Mouse (Mus musculus) stomach, postnatal 0 days (tissue): ENCODE results near the gene Stoml1.

Experiments
- CTCF ChIP-seq: IDR thresholded peaks from 2 replicates; pipeline ENCODE4 v1.5.1; 2016; ENCODE audit warnings: antibody characterized with exemption, low read depth, mild to moderate bottlenecking, moderate library complexity
- EP300 ChIP-seq: optimal IDR thresholded peaks from 2 replicates; pipeline ENCODE3; 2016; ENCODE audit warnings: antibody characterized with exemption

DNA sequence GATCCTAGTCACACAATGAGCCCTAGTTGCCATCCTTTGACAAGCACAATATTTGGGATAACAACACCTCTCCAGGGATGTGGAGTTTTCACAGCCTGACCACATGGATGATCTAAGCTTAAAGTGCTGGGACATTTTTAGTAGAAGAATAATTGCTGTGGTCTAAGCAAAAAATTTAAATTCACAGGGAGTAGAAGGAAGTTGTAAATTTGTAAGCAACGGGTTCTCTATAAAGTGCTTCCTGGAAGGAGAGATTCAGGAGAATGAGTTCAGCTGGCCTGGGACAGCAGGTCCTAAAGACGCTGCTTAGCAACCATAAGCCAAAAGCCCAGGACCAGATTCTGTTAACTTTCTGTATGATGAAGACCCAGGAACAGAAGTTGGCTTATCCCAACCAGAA is 36.9 kb downstream of the Stoml1 start:
- TF ChIP-seq CTCF (no peak), EP300 (no peak)
